ENCODE assay signal across 23 mouse cellular contexts in the genomic region with DNA sequence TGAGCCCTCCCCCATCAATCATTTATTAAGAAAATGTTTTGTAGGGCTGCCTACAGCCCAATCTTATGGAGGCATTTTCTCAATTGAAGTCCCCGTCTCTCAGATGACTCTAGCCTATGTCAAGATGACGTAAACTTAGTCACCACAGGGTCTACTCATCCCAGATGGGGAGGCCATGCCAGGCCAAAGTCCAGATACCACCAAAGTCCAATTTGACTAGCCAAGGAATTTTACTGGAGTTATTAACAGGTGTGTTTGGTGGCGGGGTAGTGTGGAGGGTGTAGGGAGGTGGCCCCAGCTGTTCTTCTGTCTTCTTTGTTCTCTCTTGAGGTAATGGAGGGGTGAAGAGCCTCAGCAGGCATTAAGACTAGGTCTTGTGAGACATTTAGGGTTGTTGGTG. TPM values are rescaled to one million over a fixed set of nuclear protein-coding genes. Genes with fewer than 3 reads are reported as not detected.
DNase-seq lines count a peak whose midpoint lies in the region; ATAC-seq and TF ChIP-seq lines count a peak whose summit lies in the region.
"Had no signal": no experiment of that assay in that cellular context is flagged by ENCODE, and none has a peak within 500 bp of the region (broad histone marks: within the 10 kb centered on the region; RNA-seq: fewer than 3 reads in every experiment).

No protein-coding gene starts in this region.

- no peak for TF ChIP-seq CTCF in liver, postnatal 0 days (IDR thresholded peaks at IDR 0.05; ENCODE audit: low read depth)

- H3K27ac ChIP-seq in liver, embryonic 11.5 days (ENCODE audit: low read depth, low read length), result peak overlapping the region; percentile 87
- H3K27ac ChIP-seq in intestine, embryonic 15.5 days, result no peak overlapping the region
- H3K27ac ChIP-seq in liver, embryonic 13.5 days, result peak overlapping the region; percentile 88
- 0 out of 2 replicates have a peak overlapping the region, but pooled peaks have one; percentile 11 for H3K27ac ChIP-seq in liver, postnatal 0 days (ENCODE audit: low read depth)
- H3K27ac ChIP-seq: embryonic facial prominence, embryonic 15.5 days; forebrain, embryonic 10.5 days; gastrocnemius, adult 2 months; heart, embryonic 15.5 days; hindbrain, embryonic 13.5 days had no signal

- H3K36me3 ChIP-seq in liver, embryonic 11.5 days (ENCODE audit: control insufficient read depth, insufficient read depth, low read length), result peaks cover 18% of the 10 kb centered on the region
- H3K36me3 ChIP-seq in intestine, embryonic 15.5 days, result 0 out of 2 replicates have a peak, but pooled peaks cover 4% of the 10 kb centered on the region
- H3K36me3 ChIP-seq in liver, embryonic 13.5 days, result peaks cover 50% of the 10 kb centered on the region
- H3K36me3 ChIP-seq in liver, postnatal 0 days (replicated peaks; ENCODE audit: insufficient read depth, low read length), result peaks cover 16% of the 10 kb centered on the region

- peak overlapping the region; percentile 52 for H3K4me2 ChIP-seq in liver, embryonic 11.5 days
- H3K4me2 ChIP-seq in intestine, embryonic 15.5 days (replicated peaks), result no peak overlapping the region
- peak overlapping the region; percentile 52 for H3K4me2 ChIP-seq in liver, embryonic 13.5 days
- no peak overlapping the region for H3K4me2 ChIP-seq in liver, postnatal 0 days (ENCODE audit: low read depth, low read length)
- H3K4me2 ChIP-seq: embryonic facial prominence, embryonic 15.5 days; heart, embryonic 15.5 days; hindbrain, embryonic 13.5 days had no signal

- H3K4me3 ChIP-seq in liver, embryonic 11.5 days (ENCODE audit: low read depth, low read length), result no peak overlapping the region
- H3K4me3 ChIP-seq in intestine, embryonic 15.5 days (replicated peaks), result no peak overlapping the region
- no peak overlapping the region for H3K4me3 ChIP-seq in liver, embryonic 13.5 days (replicated peaks)
- no peak overlapping the region for H3K4me3 ChIP-seq in liver, postnatal 0 days (ENCODE audit: low read depth, low read length)
- H3K4me3 ChIP-seq: embryonic facial prominence, embryonic 15.5 days; forebrain, embryonic 10.5 days; gastrocnemius, adult 2 months; heart, embryonic 15.5 days; hindbrain, embryonic 13.5 days had no signal

- no peak for TF ChIP-seq EP300 in liver, postnatal 0 days (IDR thresholded peaks at IDR 0.05; ENCODE audit: low read depth)

- peaks cover 22% of the 10 kb centered on the region for H3K4me1 ChIP-seq in liver, embryonic 11.5 days (replicated peaks; ENCODE audit: control insufficient read depth, insufficient read depth, low read length)
- H3K4me1 ChIP-seq in intestine, embryonic 15.5 days (replicated peaks), result no peaks in the 10 kb centered on the region
- H3K4me1 ChIP-seq in liver, embryonic 13.5 days (replicated peaks), result peaks cover 64% of the 10 kb centered on the region
- H3K4me1 ChIP-seq in liver, postnatal 0 days (ENCODE audit: insufficient read depth), result 0 out of 2 replicates have a peak, but pooled peaks cover 5% of the 10 kb centered on the region
- H3K4me1 ChIP-seq: embryonic facial prominence, embryonic 15.5 days; forebrain, embryonic 10.5 days; heart, embryonic 15.5 days; hindbrain, embryonic 13.5 days had no signal

- H3K27me3 ChIP-seq in liver, embryonic 11.5 days (replicated peaks; ENCODE audit: control insufficient read depth, insufficient read depth, low read length), result no peaks in the 10 kb centered on the region
- H3K27me3 ChIP-seq in intestine, embryonic 15.5 days (replicated peaks), result no peaks in the 10 kb centered on the region
- no peaks in the 10 kb centered on the region for H3K27me3 ChIP-seq in liver, embryonic 13.5 days
- H3K27me3 ChIP-seq in liver, postnatal 0 days (ENCODE audit: insufficient read depth, low read length), result no peaks in the 10 kb centered on the region
- H3K27me3 ChIP-seq: embryonic facial prominence, embryonic 15.5 days; heart, embryonic 15.5 days; hindbrain, embryonic 13.5 days had no signal

- H3K9ac ChIP-seq in liver, embryonic 11.5 days (ENCODE audit: low read depth, low read length), result no peak overlapping the region
- H3K9ac ChIP-seq in intestine, embryonic 15.5 days, result no peak overlapping the region
- peak overlapping the region; percentile 44; the same call in 1 of the 2 replicates for H3K9ac ChIP-seq in liver, embryonic 13.5 days
- no peak overlapping the region for H3K9ac ChIP-seq in liver, postnatal 0 days (replicated peaks)
- H3K9ac ChIP-seq: embryonic facial prominence, embryonic 15.5 days; heart, embryonic 15.5 days; hindbrain, embryonic 13.5 days had no signal

- no peak for ATAC-seq in liver, embryonic 11.5 days (replicated peaks; ENCODE audit: low FRiP score)
- ATAC-seq in intestine, embryonic 15.5 days, result peak; percentile 42
- no peak for ATAC-seq in liver, embryonic 13.5 days (ENCODE audit: low read depth)
- ATAC-seq in liver, postnatal 0 days, result no peak
- ATAC-seq: forebrain, embryonic 14.5 days had no signal

- no peaks in the 10 kb centered on the region for H3K9me3 ChIP-seq in liver, embryonic 11.5 days (ENCODE audit: control insufficient read depth, low read length)
- no peaks in the 10 kb centered on the region for H3K9me3 ChIP-seq in intestine, embryonic 15.5 days
- H3K9me3 ChIP-seq in liver, embryonic 13.5 days (replicated peaks), result peaks cover 6% of the 10 kb centered on the region; the same call in 1 of the 2 replicates
- H3K9me3 ChIP-seq in liver, postnatal 0 days (ENCODE audit: low read length), result peaks cover 4% of the 10 kb centered on the region; the same call in 1 of the 2 replicates
- H3K9me3 ChIP-seq: embryonic facial prominence, embryonic 15.5 days; forebrain, embryonic 10.5 days; heart, embryonic 15.5 days; hindbrain, embryonic 13.5 days had no signal

- DNase-seq in liver, embryonic 11.5 days (ENCODE audit: low spot score), result no peak
- no peak for DNase-seq in liver
- DNase-seq in liver, embryonic 13.5 days, result no peak
- no peak for DNase-seq in liver, postnatal 0 days
- DNase-seq in lung, postnatal 14 days, result no peak
- no peak for DNase-seq in kidney, adult 8-10 months
- DNase-seq: adrenal gland, postnatal 10 days; cerebellum, adult 11 months; cerebellum, adult 8-10 months; cerebellum, postnatal 14 days; embryo, embryonic 11 days; gastrocnemius, adult 2 months; gastrocnemius, postnatal 25 days; heart, adult 11 months; heart, postnatal 14 days had no signal

- 84% methylated on average over 3 of the region's 3 CpGs for WGBS in liver, embryonic 11.5 days
- WGBS in intestine, embryonic 15.5 days, result 82% methylated on average over 3 of the region's 3 CpGs
- 71% methylated on average over 3 of the region's 3 CpGs for WGBS in liver, embryonic 13.5 days (ENCODE audit: insufficient replicate concordance)
- 80% methylated on average over 3 of the region's 3 CpGs for WGBS in liver, postnatal 0 days (ENCODE audit: insufficient replicate concordance)

RNA-seq across cellular contexts. Expression of a gene that starts 4.2 kb away (rescaled TPM):
- 0.29 and 0.36 TPM in 2 replicates for polyA plus RNA-seq in liver, embryonic 11.5 days (2014; fragmentation: Nextera tagmentation; extraction: Ambion mirVana)
- 0.16 and 0.23 TPM in 2 replicates for polyA plus RNA-seq in intestine, embryonic 15.5 days (2015; fragmentation: Nextera tagmentation; extraction: Ambion mirVana)
- polyA plus RNA-seq in liver, embryonic 13.5 days (2015; fragmentation: Nextera tagmentation; extraction: Ambion mirVana), result 0.08 and 0.38 TPM in 2 replicates
- polyA plus RNA-seq in liver, postnatal 0 days (2015; fragmentation: Nextera tagmentation; extraction: Ambion mirVana), result 0.16 and 0.17 TPM in 2 replicates
- polyA plus RNA-seq: brain, embryonic 14.5 days had no signal

RNA-seq across cellular contexts. Expression of a gene that starts 17.2 kb away (rescaled TPM):
- polyA plus RNA-seq in liver, embryonic 11.5 days (2014; fragmentation: Nextera tagmentation; extraction: Ambion mirVana), result 25.5 and 32.2 TPM in 2 replicates
- polyA plus RNA-seq in intestine, embryonic 15.5 days (2015; fragmentation: Nextera tagmentation; extraction: Ambion mirVana), result 38.7 and 41.8 TPM in 2 replicates
- polyA plus RNA-seq in liver, embryonic 13.5 days (2015; fragmentation: Nextera tagmentation; extraction: Ambion mirVana), result 12.1 and 13.4 TPM in 2 replicates
- polyA plus RNA-seq in liver, postnatal 0 days (2015; fragmentation: Nextera tagmentation; extraction: Ambion mirVana), result 11.5 and 12.5 TPM in 2 replicates

RNA-seq across cellular contexts. Expression of a gene that starts 17.2 kb away (rescaled TPM):
- polyA plus RNA-seq in liver, embryonic 11.5 days (2014; fragmentation: Nextera tagmentation; extraction: Ambion mirVana), result 35.3 and 36.5 TPM in 2 replicates
- 32.2 and 35.4 TPM in 2 replicates for polyA plus RNA-seq in intestine, embryonic 15.5 days (2015; fragmentation: Nextera tagmentation; extraction: Ambion mirVana)
- polyA plus RNA-seq in liver, embryonic 13.5 days (2015; fragmentation: Nextera tagmentation; extraction: Ambion mirVana), result 15.8 and 20.2 TPM in 2 replicates
- polyA plus RNA-seq in liver, postnatal 0 days (2015; fragmentation: Nextera tagmentation; extraction: Ambion mirVana), result 9.4 and 10.6 TPM in 2 replicates

RNA-seq across cellular contexts. Expression of a gene that starts 33.9 kb away (rescaled TPM):
- polyA plus RNA-seq in liver, embryonic 11.5 days (2014; fragmentation: Nextera tagmentation; extraction: Ambion mirVana), result 24.5 and 30.5 TPM in 2 replicates
- 25.5 and 26.2 TPM in 2 replicates for polyA plus RNA-seq in intestine, embryonic 15.5 days (2015; fragmentation: Nextera tagmentation; extraction: Ambion mirVana)
- polyA plus RNA-seq in liver, embryonic 13.5 days (2015; fragmentation: Nextera tagmentation; extraction: Ambion mirVana), result 14.1 and 15.7 TPM in 2 replicates
- polyA plus RNA-seq in liver, postnatal 0 days (2015; fragmentation: Nextera tagmentation; extraction: Ambion mirVana), result 6.7 and 8.0 TPM in 2 replicates

RNA-seq across cellular contexts. Expression of a gene that starts 34.6 kb away (rescaled TPM):
- 2.6 and 3.7 TPM in 2 replicates for polyA plus RNA-seq in liver, embryonic 11.5 days (2014; fragmentation: Nextera tagmentation; extraction: Ambion mirVana)
- 8.5 and 10.1 TPM in 2 replicates for polyA plus RNA-seq in intestine, embryonic 15.5 days (2015; fragmentation: Nextera tagmentation; extraction: Ambion mirVana)
- 0.30 and 0.46 TPM in 2 replicates for polyA plus RNA-seq in liver, embryonic 13.5 days (2015; fragmentation: Nextera tagmentation; extraction: Ambion mirVana)
- 0.21 TPM in 1 of 2 replicates, not detected in the other for polyA plus RNA-seq in liver, postnatal 0 days (2015; fragmentation: Nextera tagmentation; extraction: Ambion mirVana)
- polyA plus RNA-seq: erythroblast, embryonic 14.5 days had no signal

Comparison
In these comparisons a context has a peak if more than half of its experiments do, and no peak if none do; other contexts are left out.
1. H3K4me2 ChIP-seq: peak in liver, embryonic 11.5 days (single experiment) and liver, embryonic 13.5 days (single experiment); none in intestine, embryonic 15.5 days (single experiment) and liver, postnatal 0 days (single experiment).